Mouse (Mus musculus) lung, postnatal 0 days (tissue): ENCODE measurements around the gene Dram2. TPM values are rescaled to one million over a fixed set of nuclear protein-coding genes. Genes with fewer than 3 reads are reported as not detected.

Experiments used
- ATAC-seq: fragments of 200-750 bp; cut with Nextera tagmentation; 2 replicates; pipeline ENCODE4 v1.8.0; 2017; ENCODE audit warnings: moderate library complexity
- DNase-seq: peaks from one replicate; pipeline ENCODE4 v3.0.0-alpha.2; 2016; ENCODE audit warnings: low spot score
- H3K27ac ChIP-seq: fragments of 300-500 bp; sonication (generic); 2 replicates; pipeline ENCODE4 v1.5.1; 2014; ENCODE audit warnings: antibody characterized with exemption, mild to moderate bottlenecking, low read length, mixed read lengths
- H3K27me3 ChIP-seq: fragments of 300-500 bp; sonication (generic); replicated peaks from 2 replicates; pipeline ENCODE4 v1.6.1; 2014; ENCODE audit warnings: low read length, mixed read lengths; ENCODE audit not compliant: insufficient read depth
- H3K36me3 ChIP-seq: fragments of 300-500 bp; sonication (generic); 2 replicates; pipeline ENCODE4 v1.6.1; 2014; ENCODE audit warnings: low read length, mixed read lengths; ENCODE audit not compliant: insufficient read depth
- H3K4me1 ChIP-seq: fragments of 300-500 bp; sonication (generic); 2 replicates; pipeline ENCODE4 v1.6.1; 2014; ENCODE audit warnings: antibody characterized with exemption, low read depth, low read length, mixed read lengths; ENCODE audit not compliant: insufficient read depth
- H3K4me2 ChIP-seq: fragments of 300-500 bp; sonication (generic); replicated peaks from 2 replicates; pipeline ENCODE4 v1.6.1; 2014; ENCODE audit warnings: low read depth, mild to moderate bottlenecking, low read length, moderate library complexity, mixed read lengths
- H3K4me3 ChIP-seq: fragments of 300-500 bp; sonication (generic); 2 replicates; pipeline ENCODE4 v1.5.1; 2014; ENCODE audit warnings: low read depth, low read length
- H3K9ac ChIP-seq: fragments of 300-500 bp; sonication (generic); replicated peaks from 2 replicates; pipeline ENCODE4 v1.6.1; 2014; ENCODE audit warnings: low read depth, mild to moderate bottlenecking
- H3K9me3 ChIP-seq: fragments of 300-500 bp; sonication (generic); 2 replicates; pipeline ENCODE4 v1.6.1; 2016; ENCODE audit warnings: low read length, mixed read lengths
- CTCF ChIP-seq: IDR thresholded peaks from 2 replicates; pipeline ENCODE4 v1.5.1; 2016; ENCODE audit warnings: antibody characterized with exemption, mild to moderate bottlenecking
- EP300 ChIP-seq: IDR thresholded peaks from 2 replicates; pipeline ENCODE4 v1.6.1; 2016; ENCODE audit warnings: antibody characterized with exemption, mild to moderate bottlenecking, control low read depth
- WGBS: fragments of 180-500 bp; shearing (Covaris S2); extraction: QIAGEN DNeasy Blood & Tissue Kit; methylation state at CpG from one replicate; pipeline ENCODE4 v1.1.7; 2014; 5-methylcytosine and 5-hydroxymethylcytosine counted together
- polyA plus RNA-seq: library from polyadenylated mRNA; unstranded; fragments of >200 nt; fragmentation: Nextera tagmentation; extraction: Ambion mirVana; gene quantifications from 2 replicates; pipeline ENCODE4 v1.2.1, GENCODE M21; 2015

Dram2 gene
- 155 and 168 TPM in 2 replicates for polyA plus RNA-seq

GRCm38 (mm10) chr3:106547171-106547923, at the start of gene Dram2, which contains the start of gene Cept1:
Gene Dram2, plus strand, starts transcription at chr3:106547798.
Gene Cept1, minus strand, starts transcription at chr3:106547802.
- peak; percentile 95 for ATAC-seq
- DNase-seq: peak; percentile 99
- peak within 1 kb of the TSS; percentile 94 for H3K9ac ChIP-seq
- peaks cover 11% of the 10 kb centered on the region; the same call in 1 of the 2 replicates for H3K4me1 ChIP-seq
- WGBS: under 1% methylated on average over 58 of the region's 63 CpGs
- H3K36me3 ChIP-seq: no peaks in the 10 kb centered on the region
- H3K4me3 ChIP-seq: peak within 1 kb of the TSS; percentile 92
- H3K4me2 ChIP-seq: peak within 1 kb of the TSS; percentile 69
- peak within 1 kb of the TSS; percentile 99 for H3K27ac ChIP-seq
- TF ChIP-seq EP300 (no peak), CTCF (peak; percentile 30)
- no peaks in the 10 kb centered on the region for H3K9me3 ChIP-seq
- no peaks in the 10 kb centered on the region for H3K27me3 ChIP-seq

GRCm38 (mm10) chr3:106500510-106500909, 47.1 kb upstream of the Dram2 start:
- DNase-seq: no peak
- Histone ChIP-seq H3K9me3 (no peaks in the 10 kb centered on the region), H3K4me3 (no peak overlapping the region), H3K9ac (no peak overlapping the region), H3K4me2 (no peak overlapping the region), H3K27me3 (no peaks in the 10 kb centered on the region), H3K27ac (no peak overlapping the region), H3K4me1 (peaks cover 13% of the 10 kb centered on the region; the same call in 1 of the 2 replicates), H3K36me3 (peaks cover 20% of the 10 kb centered on the region)
- 83% methylated on average over 2 of the region's 2 CpGs for WGBS
- TF ChIP-seq EP300: no peak
- no peak for TF ChIP-seq CTCF
- ATAC-seq: no peak

- Histone ChIP-seq H3K4me3 (no peak overlapping the region), H3K9me3 (no peaks in the 10 kb centered on the region), H3K27me3 (no peaks in the 10 kb centered on the region), H3K36me3 (peaks cover 20% of the 10 kb centered on the region), H3K27ac (no peak overlapping the region), H3K4me2 (no peak overlapping the region), H3K4me1 (no peaks in the 10 kb centered on the region), H3K9ac (no peak overlapping the region)
- TF ChIP-seq EP300: no peak
- TF ChIP-seq CTCF: no peak
- ATAC-seq (no peak), DNase-seq (no peak)
- WGBS: 77% methylated on average over 2 of the region's 2 CpGs
These were observed 44.7 kb upstream of the Dram2 start for GRCm38 (mm10) chr3:106502892-106503291.

- WGBS: 86% methylated on average over 1 of the region's 1 CpGs
- no peaks in the 10 kb centered on the region for H3K4me1 ChIP-seq
- H3K9ac ChIP-seq: no peak overlapping the region
- DNase-seq (no peak), ATAC-seq (no peak)
- no peaks in the 10 kb centered on the region for H3K27me3 ChIP-seq
- H3K4me2 ChIP-seq: no peak overlapping the region
- no peaks in the 10 kb centered on the region for H3K9me3 ChIP-seq
- H3K27ac ChIP-seq: no peak overlapping the region
- H3K36me3 ChIP-seq: no peaks in the 10 kb centered on the region
- no peak overlapping the region for H3K4me3 ChIP-seq
- TF ChIP-seq CTCF (no peak), EP300 (no peak)
These were observed 36.9 kb upstream of the Dram2 start for GRCm38 (mm10) chr3:106510669-106511068.

GRCm38 (mm10) chr3:106515016-106515415, 32.6 kb upstream of the Dram2 start:
- H3K4me1 ChIP-seq: no peaks in the 10 kb centered on the region
- peak; percentile 19 for DNase-seq
- H3K4me2 ChIP-seq: no peak overlapping the region
- TF ChIP-seq CTCF (no peak), EP300 (no peak)
- no peak for ATAC-seq
- no peak overlapping the region for H3K9ac ChIP-seq
- peak overlapping the region; percentile 47; the same call in 1 of the 2 replicates for H3K27ac ChIP-seq
- WGBS: 62% methylated on average over 6 of the region's 6 CpGs
- H3K4me3 ChIP-seq: no peak overlapping the region
- H3K9me3 ChIP-seq: no peaks in the 10 kb centered on the region
- no peaks in the 10 kb centered on the region for H3K36me3 ChIP-seq
- no peaks in the 10 kb centered on the region for H3K27me3 ChIP-seq

- Histone ChIP-seq H3K4me3 (no peak overlapping the region), H3K9ac (no peak overlapping the region), H3K27ac (no peak overlapping the region), H3K27me3 (no peaks in the 10 kb centered on the region), H3K36me3 (no peaks in the 10 kb centered on the region), H3K4me2 (no peak overlapping the region), H3K4me1 (no peaks in the 10 kb centered on the region), H3K9me3 (no peaks in the 10 kb centered on the region)
- 92% methylated on average over 1 of the region's 1 CpGs for WGBS
- no peak for ATAC-seq
- TF ChIP-seq EP300 (no peak), CTCF (no peak)
- DNase-seq: no peak
These were observed 24.9 kb upstream of the Dram2 start for GRCm38 (mm10) chr3:106522730-106523129.
